Mouse (Mus musculus) E14TG2a.4 (cell line): ENCODE measurements at regions not wholly inside any gene's neighbourhood (a gene's known extent, or its start where the extent isn't known, plus 50 kb on each side); places are given as distances from the start of the nearest gene placed in this dataset.
A peak's percentile ranks its signal among the peaks of the same experiment; 100 is the strongest.

Experiments used
- H3K27me3 ChIP-seq: 2 replicates; pipeline ENCODE4 v1.6.1; 2014; ENCODE audit warnings: low read length, control low read depth; ENCODE audit not compliant: insufficient read depth
- H3K36me3 ChIP-seq: 2 replicates; pipeline ENCODE4 v1.6.1; 2014; ENCODE audit warnings: low read length, control low read depth; ENCODE audit not compliant: insufficient read depth
- H3K4me1 ChIP-seq: replicated peaks from 2 replicates; pipeline ENCODE4 v1.6.1; 2014; ENCODE audit warnings: low read depth, low read length, control low read depth
- H3K4me3 ChIP-seq: replicated peaks from 2 replicates; pipeline ENCODE4 v1.5.1; 2014; ENCODE audit warnings: mild to moderate bottlenecking, low read length
- H3K9me3 ChIP-seq: 2 replicates; pipeline ENCODE4 v1.6.1; 2014; ENCODE audit warnings: low read length, control low read depth
- CTCF ChIP-seq: conservative IDR thresholded peaks from 2 replicates; pipeline ENCODE4 v1.5.1; 2014; ENCODE audit warnings: low read length
- NANOG ChIP-seq: IDR thresholded peaks from 2 replicates; pipeline ENCODE4 v1.6.1; 2014; ENCODE audit warnings: borderline replicate concordance, low read length, mixed read lengths
- POU5F1 ChIP-seq: IDR thresholded peaks from 2 replicates; pipeline ENCODE4 v1.6.1; 2014; ENCODE audit warnings: low read length, borderline replicate concordance

DNA sequence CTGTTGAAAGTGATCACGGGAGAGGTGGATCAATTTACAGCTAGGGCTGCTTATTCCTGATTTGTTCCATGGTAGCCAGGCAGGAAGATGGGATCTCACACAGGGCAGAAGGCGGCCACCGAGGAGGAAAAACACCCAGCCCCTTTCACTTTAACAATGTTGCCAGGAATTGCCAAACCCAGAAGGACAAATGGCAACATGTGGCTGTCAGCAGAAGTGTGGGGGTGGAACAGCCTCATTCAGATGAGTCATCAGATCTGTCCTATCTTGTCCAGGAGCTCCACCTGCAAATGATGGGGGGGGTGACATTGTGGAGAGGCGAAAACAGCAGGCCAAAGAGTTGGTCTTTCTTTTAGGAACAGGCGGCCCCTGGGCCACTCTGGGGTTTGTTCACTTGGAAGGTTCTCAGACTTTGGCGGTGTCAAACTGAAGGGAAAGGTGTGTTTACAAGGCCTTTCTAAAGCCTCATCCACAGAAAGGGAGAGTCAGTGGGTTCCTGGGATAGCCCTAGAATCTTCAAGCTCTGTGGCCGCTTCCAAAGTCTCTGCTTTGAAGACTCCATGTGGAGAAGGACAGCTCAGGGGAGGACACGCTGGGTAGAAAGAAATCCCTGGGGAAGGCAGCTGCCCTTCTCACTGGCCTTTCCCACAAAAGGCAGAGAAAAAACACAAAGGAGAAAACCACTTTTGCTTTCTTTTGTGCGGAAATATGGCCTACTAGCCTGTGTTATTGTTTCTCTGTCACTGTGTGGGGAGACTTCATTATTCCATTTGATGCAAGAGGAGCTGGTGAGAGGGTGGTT is 111.7 kb upstream of the Pgrmc2 start:
- Histone ChIP-seq H3K4me3 (no peak overlapping the region), H3K9me3 (peaks cover 17% of the 10 kb centered on the region), H3K27me3 (peaks cover 2% of the 10 kb centered on the region; the same call in 1 of the 2 replicates), H3K4me1 (peaks cover 9% of the 10 kb centered on the region), H3K36me3 (no peaks in the 10 kb centered on the region)
- TF ChIP-seq CTCF (no peak), NANOG (no peak), POU5F1 (no peak)

GRCm38 (mm10) chr3:41185305-41186097 is 102.7 kb upstream of the Pgrmc2 start:
- H3K9me3 ChIP-seq = 0 out of 2 replicates have a peak, but pooled peaks cover 5% of the 10 kb centered on the region
- no peaks in the 10 kb centered on the region for H3K4me1 ChIP-seq
- H3K27me3 ChIP-seq = no peaks in the 10 kb centered on the region; the same call in 1 of the 2 replicates
- no peak overlapping the region for H3K4me3 ChIP-seq
- no peak for TF ChIP-seq CTCF
- no peak for TF ChIP-seq NANOG
- H3K36me3 ChIP-seq = no peaks in the 10 kb centered on the region

GRCm38 (mm10) chr3:41184375-41184774 is 101.5 kb upstream of the Pgrmc2 start:
- TF ChIP-seq NANOG (no peak), CTCF (no peak), POU5F1 (no peak)
- Histone ChIP-seq H3K4me3 (no peak overlapping the region), H3K4me1 (no peaks in the 10 kb centered on the region), H3K27me3 (no peaks in the 10 kb centered on the region; the same call in 1 of the 2 replicates), H3K9me3 (0 out of 2 replicates have a peak, but pooled peaks cover 5% of the 10 kb centered on the region), H3K36me3 (no peaks in the 10 kb centered on the region)

GRCm38 (mm10) chr3:41182900-41183595 is 100.2 kb upstream of the Pgrmc2 start:
- Histone ChIP-seq H3K4me3 (no peak overlapping the region), H3K27me3 (no peaks in the 10 kb centered on the region; the same call in 1 of the 2 replicates), H3K4me1 (no peaks in the 10 kb centered on the region), H3K36me3 (no peaks in the 10 kb centered on the region), H3K9me3 (0 out of 2 replicates have a peak, but pooled peaks cover 5% of the 10 kb centered on the region)
- TF ChIP-seq NANOG = no peak
- no peak for TF ChIP-seq CTCF
- no peak for TF ChIP-seq POU5F1

- 0 out of 2 replicates have a peak, but pooled peaks cover 5% of the 10 kb centered on the region for H3K9me3 ChIP-seq
- no peaks in the 10 kb centered on the region for H3K36me3 ChIP-seq
- no peaks in the 10 kb centered on the region for H3K4me1 ChIP-seq
- no peak overlapping the region for H3K4me3 ChIP-seq
- TF ChIP-seq POU5F1 (no peak), CTCF (peak; percentile 86)
- peaks cover 2% of the 10 kb centered on the region; the same call in 1 of the 2 replicates for H3K27me3 ChIP-seq
Measured at GRCm38 (mm10) chr3:41182036-41182899, 99.4 kb upstream of the Pgrmc2 start.

GRCm38 (mm10) chr3:41181438-41181837 is 98.6 kb upstream of the Pgrmc2 start:
- Histone ChIP-seq H3K36me3 (no peaks in the 10 kb centered on the region), H3K27me3 (peaks cover 2% of the 10 kb centered on the region; the same call in 1 of the 2 replicates), H3K9me3 (0 out of 2 replicates have a peak, but pooled peaks cover 5% of the 10 kb centered on the region), H3K4me3 (no peak overlapping the region), H3K4me1 (no peaks in the 10 kb centered on the region)
- TF ChIP-seq POU5F1 (no peak), NANOG (no peak), CTCF (no peak)

DNA sequence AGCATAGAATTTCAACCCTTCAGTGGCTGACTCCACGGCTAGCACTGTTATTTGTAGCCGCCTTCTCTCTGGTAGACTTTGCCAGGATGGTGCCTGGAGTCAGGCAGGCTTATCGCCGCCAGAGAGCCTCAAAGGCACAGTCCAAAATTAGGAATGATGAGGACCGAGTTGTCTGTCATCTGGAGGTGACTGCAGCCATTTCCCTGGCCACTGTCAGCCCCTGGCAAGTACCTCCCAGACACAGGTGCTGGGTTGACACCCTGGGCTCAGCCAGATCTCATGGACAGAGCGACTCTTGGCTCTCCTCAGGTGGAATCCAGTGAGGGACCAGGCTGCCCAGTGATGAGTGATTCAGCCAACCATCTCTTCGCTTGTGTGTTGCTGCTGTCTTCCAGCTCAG is 98.1 kb upstream of the Pgrmc2 start:
- no peak for TF ChIP-seq CTCF
- TF ChIP-seq POU5F1 = no peak
- Histone ChIP-seq H3K27me3 (peaks cover 2% of the 10 kb centered on the region; the same call in 1 of the 2 replicates), H3K4me1 (no peaks in the 10 kb centered on the region), H3K9me3 (0 out of 2 replicates have a peak, but pooled peaks cover 5% of the 10 kb centered on the region), H3K36me3 (no peaks in the 10 kb centered on the region), H3K4me3 (no peak overlapping the region)
